Comparison of ENCODE assay signal across 12 mouse cellular contexts in genomic region chr2:131908906-131909305, GRCm38 (mm10). TPM values are rescaled to one million over a fixed set of nuclear protein-coding genes. Genes with fewer than 3 reads are reported as not detected.
DNase-seq lines count a peak whose midpoint lies in the region; ATAC-seq and TF ChIP-seq lines count a peak whose summit lies in the region.
"Had no signal": no experiment of that assay in that cellular context is flagged by ENCODE, and none has a peak within 500 bp of the region (broad histone marks: within the 10 kb centered on the region; RNA-seq: fewer than 3 reads in every experiment).

No protein-coding gene starts in this region.

- TF ChIP-seq POLR2A in heart, adult 2 months (IDR thresholded peaks at IDR 0.05; ENCODE audit: insufficient read depth, low read depth, low read length) = no peak

- no peak for ATAC-seq in liver, embryonic 12.5 days
- peak; percentile 33 for ATAC-seq in kidney, postnatal 0 days (replicated peaks; ENCODE audit: low FRiP score, low read depth)
- no peak for ATAC-seq in intestine, postnatal 0 days

- peaks cover 1% of the 10 kb centered on the region; the same call in 1 of the 2 replicates for H3K79me2 ChIP-seq in heart, adult 2 months (replicated peaks; ENCODE audit: control insufficient read depth, insufficient read depth, low read length)

- H3K27me3 ChIP-seq in heart, adult 2 months (ENCODE audit: control insufficient read depth, insufficient read depth, low read length) = no peaks in the 10 kb centered on the region
- no peaks in the 10 kb centered on the region for H3K27me3 ChIP-seq in liver, embryonic 12.5 days (replicated peaks)
- no peaks in the 10 kb centered on the region for H3K27me3 ChIP-seq in kidney, postnatal 0 days (ENCODE audit: insufficient read depth, low read length)
- H3K27me3 ChIP-seq in intestine, postnatal 0 days (replicated peaks; ENCODE audit: control insufficient read depth, insufficient read depth, low read length) = no peaks in the 10 kb centered on the region

- H3K27ac ChIP-seq in heart, adult 2 months = peak overlapping the region; percentile 83
- peak overlapping the region; percentile 68 for H3K27ac ChIP-seq in liver, embryonic 12.5 days
- no peak overlapping the region for H3K27ac ChIP-seq in kidney, postnatal 0 days
- H3K27ac ChIP-seq in intestine, postnatal 0 days (ENCODE audit: low read depth, low read length) = no peak overlapping the region

- intact Hi-C loops in heart, adult 2 months (cut with DNase I) = loop anchor here (5.0 kb wide), 3 partner anchors 43 to 238 kb away; partner anchors contain the start of genes Prnd and Slc23a2

- peak overlapping the region; percentile 87 for H3K4me2 ChIP-seq in liver, embryonic 12.5 days
- H3K4me2 ChIP-seq in kidney, postnatal 0 days (ENCODE audit: low read length) = no peak overlapping the region; the same call in 1 of the 2 replicates
- no peak overlapping the region for H3K4me2 ChIP-seq in intestine, postnatal 0 days (replicated peaks; ENCODE audit: low read depth)

- H3K4me1 ChIP-seq in heart, adult 2 months (ENCODE audit: control insufficient read depth, insufficient read depth, low read length) = peaks cover 5% of the 10 kb centered on the region
- peaks cover 57% of the 10 kb centered on the region for H3K4me1 ChIP-seq in liver, embryonic 12.5 days
- peaks cover 12% of the 10 kb centered on the region; the same call in 1 of the 2 replicates for H3K4me1 ChIP-seq in kidney, postnatal 0 days (replicated peaks; ENCODE audit: insufficient read depth, low read length)
- H3K4me1 ChIP-seq in intestine, postnatal 0 days (replicated peaks; ENCODE audit: control insufficient read depth, insufficient read depth, low read length) = no peaks in the 10 kb centered on the region

- DNase-seq in heart, adult 2 months = no peak
- DNase-seq in heart, adult 18-20 months = no peak
- no peak for DNase-seq in liver
- DNase-seq in kidney, postnatal 0 days (ENCODE audit: low spot score) = no peak
- DNase-seq in skeletal muscle tissue, adult 2 months (ENCODE audit: low read depth, low spot score) = peak; percentile 15
- no peak for DNase-seq in thymus, postnatal 4 days
- DNase-seq: spleen, adult 18-20 months had no signal

- H3K4me3 ChIP-seq in heart, adult 2 months = no peak overlapping the region
- H3K4me3 ChIP-seq in liver, embryonic 12.5 days = 0 out of 2 replicates have a peak overlapping the region, but pooled peaks have one; percentile 80
- H3K4me3 ChIP-seq in kidney, postnatal 0 days (replicated peaks; ENCODE audit: low read depth, low read length) = no peak overlapping the region
- no peak overlapping the region for H3K4me3 ChIP-seq in intestine, postnatal 0 days (ENCODE audit: low read depth, low read length)

- peaks cover 9% of the 10 kb centered on the region for H3K36me3 ChIP-seq in heart, adult 2 months (ENCODE audit: control insufficient read depth, insufficient read depth, low read length)
- H3K36me3 ChIP-seq in liver, embryonic 12.5 days = peaks cover 4% of the 10 kb centered on the region; the same call in 1 of the 2 replicates
- no peaks in the 10 kb centered on the region for H3K36me3 ChIP-seq in kidney, postnatal 0 days (ENCODE audit: insufficient read depth, low read length)
- H3K36me3 ChIP-seq in intestine, postnatal 0 days (ENCODE audit: control insufficient read depth, insufficient read depth) = no peaks in the 10 kb centered on the region

- no peaks in the 10 kb centered on the region for H3K9me3 ChIP-seq in liver, embryonic 12.5 days (replicated peaks)
- no peaks in the 10 kb centered on the region for H3K9me3 ChIP-seq in kidney, postnatal 0 days (replicated peaks; ENCODE audit: low read length)
- no peaks in the 10 kb centered on the region for H3K9me3 ChIP-seq in intestine, postnatal 0 days (ENCODE audit: control insufficient read depth)

- TF ChIP-seq EP300 in heart, adult 2 months (IDR thresholded peaks at IDR 0.05; ENCODE audit: insufficient read depth, low read depth, low read length) = no peak

- H3K9ac ChIP-seq in heart, adult 2 months (ENCODE audit: low read depth, low read length) = no peak overlapping the region
- H3K9ac ChIP-seq in liver, embryonic 12.5 days = peak overlapping the region; percentile 50
- H3K9ac ChIP-seq in kidney, postnatal 0 days (ENCODE audit: low read depth, low read length) = no peak overlapping the region
- H3K9ac ChIP-seq in intestine, postnatal 0 days (ENCODE audit: low read depth, low read length) = no peak overlapping the region

- no peak for TF ChIP-seq CTCF in heart, adult 2 months (IDR thresholded peaks at IDR 0.05)
- TF ChIP-seq CTCF in kidney, postnatal 0 days (IDR thresholded peaks at IDR 0.05; ENCODE audit: low read depth) = no peak
- no peak for TF ChIP-seq CTCF in intestine, postnatal 0 days (IDR thresholded peaks at IDR 0.05; ENCODE audit: low read depth)

- WGBS in heart, adult 2 months = 100% methylated on average over 1 of the region's 1 CpGs
- WGBS in liver, embryonic 12.5 days (ENCODE audit: insufficient replicate concordance) = 82% methylated on average over 1 of the region's 1 CpGs
- WGBS in kidney, postnatal 0 days = 81% methylated on average over 1 of the region's 1 CpGs
- 92% methylated on average over 1 of the region's 1 CpGs for WGBS in intestine, postnatal 0 days

RNA-seq across cellular contexts. Expression of gene Prnp, which starts 0.8 kb away (rescaled TPM):
- total RNA-seq in heart, adult 2 months (2021) = 100 to 1,000 TPM; 109 to 129 TPM
- 101 and 110 TPM in 2 replicates for polyA plus RNA-seq in heart, adult 2 months (2012; rRNA removed)
- total RNA-seq in heart, adult 18-20 months (2021) = 100 to 1,000 TPM; 127 to 135 TPM
- polyA plus RNA-seq in liver, embryonic 12.5 days (2016; fragmentation: Nextera tagmentation; extraction: Ambion mirVana) = 37.8 and 37.9 TPM in 2 replicates
- 63.8 and 69.9 TPM in 2 replicates for polyA plus RNA-seq in kidney, postnatal 0 days (2015; fragmentation: Nextera tagmentation; extraction: Ambion mirVana)
- 47.2 and 47.5 TPM in 2 replicates for polyA plus RNA-seq in intestine, postnatal 0 days (2015; fragmentation: Nextera tagmentation; extraction: Ambion mirVana)

RNA-seq across cellular contexts. Expression of gene Prn, which starts 0.9 kb away (rescaled TPM):
- under 1 TPM in 1 of 2 experiments, not detected in 1; 0.23 TPM for total RNA-seq in heart, adult 2 months (2021)
- polyA plus RNA-seq in heart, adult 2 months (2012; rRNA removed) = not detected in 2 replicates
- under 1 TPM; 0.42 to 0.64 TPM for total RNA-seq in heart, adult 18-20 months (2021)
- polyA plus RNA-seq in liver, embryonic 12.5 days (2016; fragmentation: Nextera tagmentation; extraction: Ambion mirVana) = not detected in 2 replicates
- polyA plus RNA-seq in kidney, postnatal 0 days (2015; fragmentation: Nextera tagmentation; extraction: Ambion mirVana) = 0.20 TPM in 1 of 2 replicates, not detected in the other
- polyA plus RNA-seq in intestine, postnatal 0 days (2015; fragmentation: Nextera tagmentation; extraction: Ambion mirVana) = not detected in 2 replicates
- total RNA-seq: adrenal gland, adult 18-20 months; layer of hippocampus, adult 18-20 months; megakaryocyte progenitor cell, adult 5-6 weeks had no signal

RNA-seq across cellular contexts. Expression of gene Prnd, which starts 41.8 kb away (rescaled TPM):
- total RNA-seq in heart, adult 2 months (2021) = 1 to 10 TPM in 1 of 2 experiments, under 1 TPM in 1; 0.65 to 1.2 TPM
- 3.8 and 9.9 TPM in 2 replicates for polyA plus RNA-seq in heart, adult 2 months (2012; rRNA removed)
- 1 to 10 TPM in 1 of 2 experiments, not detected in 1; 1.7 TPM for total RNA-seq in heart, adult 18-20 months (2021)
- 0.41 and 0.84 TPM in 2 replicates for polyA plus RNA-seq in liver, embryonic 12.5 days (2016; fragmentation: Nextera tagmentation; extraction: Ambion mirVana)
- polyA plus RNA-seq in kidney, postnatal 0 days (2015; fragmentation: Nextera tagmentation; extraction: Ambion mirVana) = 14.1 and 17.0 TPM in 2 replicates
- 9.8 and 12.2 TPM in 2 replicates for polyA plus RNA-seq in intestine, postnatal 0 days (2015; fragmentation: Nextera tagmentation; extraction: Ambion mirVana)
- total RNA-seq: layer of hippocampus, adult 18-20 months; megakaryocyte progenitor cell, adult 5-6 weeks had no signal

RNA-seq across cellular contexts. Expression of gene Erv3, which starts 49.4 kb away (rescaled TPM):
- total RNA-seq in heart, adult 2 months (2021) = not detected
- not detected in 2 replicates for polyA plus RNA-seq in heart, adult 2 months (2012; rRNA removed)
- not detected for total RNA-seq in heart, adult 18-20 months (2021)
- not detected in 2 replicates for polyA plus RNA-seq in liver, embryonic 12.5 days (2016; fragmentation: Nextera tagmentation; extraction: Ambion mirVana)
- polyA plus RNA-seq in kidney, postnatal 0 days (2015; fragmentation: Nextera tagmentation; extraction: Ambion mirVana) = not detected in 2 replicates
- polyA plus RNA-seq in intestine, postnatal 0 days (2015; fragmentation: Nextera tagmentation; extraction: Ambion mirVana) = not detected in 2 replicates
- total RNA-seq: adrenal gland, adult 18-20 months; megakaryocyte progenitor cell, adult 5-6 weeks had no signal

Comparison
In these comparisons a context has a peak if more than half of its experiments do, and no peak if none do; other contexts are left out.
1. H3K27ac ChIP-seq: peak in heart, adult 2 months (single experiment) and liver, embryonic 12.5 days (single experiment); none in kidney, postnatal 0 days (single experiment) and intestine, postnatal 0 days (single experiment).